Mouse (Mus musculus) layer of hippocampus, postnatal 10 days (tissue): Measurements from ENCODE around the gene Gm49395. TPM values are rescaled to one million over a fixed set of nuclear protein-coding genes. Genes with fewer than 3 reads are reported as not detected.

Source experiments
- DNase-seq, 2 experiments: peaks; one replicate each; pipeline ENCODE4 v3.0.0; 2021; ENCODE audit warnings: low spot score in 2 of 2
- long read RNA-seq: library from polyadenylated mRNA; stranded (forward); transcript quantifications from one replicate; pipeline ENCODE4 v2.0.0, GENCODE M21; 2023
- total RNA-seq, 2 experiments: library from RNA; stranded (reverse); gene quantifications; 2 replicates each; pipeline ENCODE4 v1.2.3; 2021

The Gm49395 gene
- 1 to 10 TPM; 3.6 to 6.7 TPM for total RNA-seq
- long read RNA-seq, partial matches to known transcripts, result 0 of 3 reads
- long read RNA-seq, other reads (novel, unspliced or antisense), result 1 of 3 reads

DNA sequence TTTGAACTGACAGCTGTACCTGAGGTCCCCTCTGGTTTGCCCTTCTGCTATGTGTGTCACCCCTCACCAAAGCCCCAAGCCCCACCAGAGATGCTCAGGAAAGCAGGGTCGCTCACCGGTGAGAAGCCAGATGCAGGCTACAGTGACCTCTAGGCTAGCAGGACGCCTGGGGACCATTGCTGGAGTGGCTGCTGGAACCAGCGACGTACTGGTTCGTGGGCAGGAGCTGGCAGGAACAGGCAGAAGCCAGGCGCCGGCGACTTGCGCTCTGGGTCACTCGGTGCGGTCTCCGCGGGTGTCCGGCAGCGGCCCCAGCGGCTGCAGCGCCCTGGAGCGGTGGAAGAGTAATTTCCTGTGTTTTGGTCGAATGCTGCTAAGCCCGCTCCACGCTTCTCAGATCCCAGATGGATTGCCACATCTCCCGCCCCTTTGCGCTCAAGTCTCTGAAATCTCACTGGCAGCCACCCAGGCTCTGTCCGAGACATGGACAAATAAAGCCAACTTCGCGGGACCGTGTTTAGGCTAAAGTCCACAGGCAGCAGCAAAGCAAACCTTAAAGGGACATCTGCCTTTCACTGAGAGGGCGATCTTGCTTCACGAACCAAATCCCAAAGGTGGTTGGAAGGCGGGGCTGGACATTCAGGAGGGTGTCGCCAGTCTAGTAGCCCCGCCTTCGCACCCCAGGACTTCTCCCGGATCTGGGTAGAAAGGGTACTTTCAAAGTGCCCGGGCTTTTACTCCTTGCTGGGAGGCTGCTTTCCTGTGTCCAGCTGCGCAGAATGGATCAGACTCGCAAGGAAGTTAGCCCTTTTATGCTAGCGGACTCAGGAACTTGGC is at the start of gene Gm49395, which contains the start of gene Itga1:
Gm49395 (minus strand) TSS at position 567 of the 837 bp plus-strand sequence.
Itga1 (minus strand) TSS at position 610 of the 837 bp plus-strand sequence.
- DNase-seq, result peak; percentile 27 to 44

DNA sequence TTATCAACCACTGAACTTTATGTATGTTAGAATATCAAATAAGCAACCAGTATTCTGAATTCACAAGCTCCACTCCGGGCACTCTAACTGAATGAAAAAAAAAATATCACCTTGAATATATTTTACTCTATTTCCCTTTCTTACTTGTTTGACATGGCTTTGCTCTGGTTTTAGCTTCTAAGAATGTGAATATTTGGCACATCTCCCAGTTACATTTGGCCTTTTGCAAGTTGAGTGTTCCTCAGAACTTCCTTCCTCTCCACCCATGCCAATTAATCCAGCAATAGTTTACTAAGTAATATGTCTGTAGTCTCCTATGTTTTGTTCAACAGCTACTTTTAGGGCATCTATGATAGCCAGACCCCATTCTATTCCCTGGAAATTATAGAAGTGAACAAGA is 48.9 kb upstream of the Gm49395 start:
- no peak for DNase-seq

GRCm38 (mm10) chr13:115149849-115150248 is 48.1 kb upstream of the Gm49395 start:
- DNase-seq, result no peak

- DNase-seq, result no peak
These were observed 41.9 kb upstream of the Gm49395 start for GRCm38 (mm10) chr13:115143575-115143974.

GRCm38 (mm10) chr13:115142066-115142465 is 40.3 kb upstream of the Gm49395 start:
- DNase-seq, result no peak

DNA sequence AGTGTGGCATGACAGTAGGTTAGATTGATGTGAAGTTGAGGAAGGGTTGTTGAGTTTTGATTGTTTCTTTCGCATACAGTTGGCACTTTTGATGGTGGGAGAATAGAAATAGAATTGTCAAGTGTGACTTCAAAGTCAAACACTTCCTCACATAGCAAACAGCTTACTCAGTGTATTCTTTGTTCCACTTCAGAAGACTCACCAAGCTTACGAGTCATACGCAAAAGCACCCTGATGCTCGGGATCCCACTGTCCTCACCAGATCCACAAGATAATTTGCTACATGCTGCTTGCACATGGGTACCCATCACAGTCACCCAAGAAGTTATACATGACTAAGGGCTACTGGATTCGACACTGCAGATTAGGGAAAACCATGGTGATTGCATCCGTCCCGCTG is 36.8 kb upstream of the Gm49395 start:
- no peak for DNase-seq

GRCm38 (mm10) chr13:115136761-115137160 is 35.0 kb upstream of the Gm49395 start:
- DNase-seq, result no peak

DNA sequence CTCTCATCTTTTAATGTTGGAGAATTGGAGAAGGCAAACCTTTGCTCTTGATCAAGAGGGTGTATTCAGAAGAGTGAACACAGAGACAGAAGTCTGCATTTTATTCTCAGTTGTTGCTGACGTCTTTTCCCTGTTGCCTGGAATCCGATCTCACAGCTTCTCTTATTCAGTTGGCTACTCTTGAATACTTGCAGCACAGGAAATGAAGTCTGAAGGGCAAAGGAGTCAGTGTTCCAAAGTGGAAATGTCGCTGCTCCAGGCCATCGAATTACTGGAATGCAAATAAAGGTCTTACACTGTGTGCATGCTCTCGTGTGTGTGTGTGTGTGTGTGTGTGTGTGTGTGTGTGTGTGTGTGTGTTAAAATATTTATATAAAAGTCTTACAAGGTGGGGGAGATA is 30.7 kb upstream of the Gm49395 start:
- DNase-seq, result no peak

DNA sequence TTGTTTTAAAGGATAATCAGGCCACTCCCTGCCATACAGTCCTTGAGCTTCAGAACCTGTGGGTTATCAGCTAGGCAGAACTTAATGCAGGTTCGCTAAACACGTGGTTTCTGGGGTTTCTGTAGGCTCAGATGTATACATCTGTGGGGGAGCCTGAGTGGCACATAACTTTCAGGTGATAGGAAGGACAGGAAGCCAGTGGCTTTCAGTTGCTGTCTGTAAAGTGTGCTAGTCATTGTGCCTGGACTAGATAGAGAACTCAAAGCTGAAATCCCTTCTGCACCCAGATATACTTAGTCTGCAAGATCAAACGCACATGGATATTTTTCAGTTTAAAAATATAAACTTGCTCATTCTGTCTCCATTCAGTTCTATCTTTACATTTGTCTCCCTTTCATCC is 29.7 kb upstream of the Gm49395 start:
- DNase-seq, result no peak

- DNase-seq, result no peak
These were observed 28.3 kb upstream of the Gm49395 start for GRCm38 (mm10) chr13:115130035-115130434.

DNA sequence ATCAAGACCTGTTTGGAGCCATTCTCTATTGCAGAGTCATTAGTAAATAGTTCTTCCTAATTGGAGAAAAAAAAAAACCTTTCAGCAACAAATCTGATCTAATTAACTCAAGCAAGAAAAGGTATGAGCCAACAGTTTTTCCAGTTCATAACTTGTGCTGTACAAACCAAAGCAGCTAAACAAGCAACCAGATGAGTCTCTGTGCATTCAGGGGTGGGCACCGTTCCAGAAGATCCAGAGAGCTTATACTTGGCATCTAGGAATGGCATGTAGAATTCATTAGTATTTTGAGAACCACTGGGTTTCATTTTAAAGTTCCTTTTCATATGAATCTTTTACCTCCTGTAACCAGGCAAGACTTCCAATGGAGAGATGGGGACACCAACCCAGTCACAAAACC is 26.1 kb upstream of the Gm49395 start:
- no peak for DNase-seq

DNA sequence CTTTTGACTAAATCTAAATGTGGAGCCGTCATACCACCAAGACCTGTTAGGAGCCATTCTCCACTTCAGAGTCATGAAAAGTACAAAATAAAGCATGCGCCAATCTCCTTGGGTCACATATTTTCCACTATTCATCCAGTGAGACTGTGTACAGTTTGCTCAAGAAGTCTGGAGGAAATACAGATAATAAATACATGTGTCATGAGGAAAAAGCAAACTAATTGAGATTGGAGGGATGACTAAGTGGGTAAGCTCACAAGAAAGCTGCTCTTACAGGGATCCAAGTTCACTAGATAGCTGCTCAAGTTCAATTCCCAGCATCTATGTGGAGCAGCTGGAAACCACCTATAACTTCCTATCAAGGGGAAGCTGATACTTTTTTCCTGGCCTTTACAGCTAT is 24.8 kb upstream of the Gm49395 start:
- DNase-seq, result no peak

- DNase-seq, result no peak
These were observed 23.4 kb upstream of the Gm49395 start for GRCm38 (mm10) chr13:115125130-115125529.

- DNase-seq, result no peak
These were observed 22.8 kb upstream of the Gm49395 start for GRCm38 (mm10) chr13:115124521-115124920.

DNA sequence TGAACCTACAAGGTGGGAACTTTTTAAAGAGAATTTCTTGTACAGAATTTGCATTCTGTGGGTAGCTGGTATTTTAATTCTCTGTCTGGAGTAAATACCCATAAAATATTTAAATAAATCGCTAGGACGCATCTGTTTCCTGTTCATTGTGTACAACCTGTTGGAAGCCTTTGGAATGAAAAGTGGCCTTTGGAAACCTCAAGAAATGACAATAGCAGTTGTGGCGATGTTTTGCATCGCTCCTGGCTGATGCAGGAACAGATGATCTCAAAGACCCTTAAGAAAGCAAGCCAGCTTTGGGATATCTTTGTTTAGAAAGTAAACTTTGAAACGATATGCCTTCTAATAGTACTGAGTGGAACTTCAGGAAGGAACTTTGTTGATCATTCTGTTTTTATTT is 17.0 kb upstream of the Gm49395 start:
- no peak for DNase-seq

GRCm38 (mm10) chr13:115118195-115118594 is 16.5 kb upstream of the Gm49395 start:
- DNase-seq, result no peak

DNA sequence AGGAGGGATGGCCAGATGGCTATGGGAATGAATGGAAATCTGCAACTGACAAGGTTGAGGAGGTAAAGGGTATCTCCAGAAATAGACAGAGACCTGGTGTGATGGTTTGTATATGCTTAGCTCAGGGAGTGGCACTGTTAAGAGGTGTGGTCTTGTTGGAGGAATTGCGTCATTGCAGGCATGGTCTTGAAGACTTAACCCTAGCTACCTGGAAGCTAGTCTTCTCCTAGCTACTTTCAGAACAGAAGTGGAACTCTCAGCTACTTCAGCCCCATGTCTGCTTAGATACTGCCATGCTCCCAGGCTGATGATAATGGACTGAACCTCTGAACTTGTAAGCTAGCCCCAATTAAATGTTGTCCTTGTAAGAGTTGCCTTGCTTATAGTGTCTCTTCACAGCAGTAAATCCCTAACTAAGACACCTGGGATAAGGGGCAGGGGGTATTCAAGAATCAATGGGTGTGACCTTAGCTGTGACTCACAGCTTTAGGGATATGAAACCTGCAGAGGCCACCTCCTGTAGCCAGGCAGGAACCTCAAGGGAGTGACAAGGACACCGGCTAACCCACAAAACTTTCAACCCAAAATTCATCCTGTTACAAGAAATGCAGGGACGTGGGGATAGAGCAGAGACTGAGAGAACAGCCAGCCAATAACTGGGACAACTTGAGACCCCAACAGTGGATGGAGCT is 15.4 kb upstream of the Gm49395 start:
- DNase-seq, result no peak

GRCm38 (mm10) chr13:115109628-115110027 is 7.9 kb upstream of the Gm49395 start:
- DNase-seq, result no peak

- no peak for DNase-seq
These were observed 5.7 kb upstream of the Gm49395 start for GRCm38 (mm10) chr13:115107436-115107835.

GRCm38 (mm10) chr13:115106183-115106582 is 4.5 kb upstream of the Gm49395 start:
- DNase-seq, result no peak

DNA sequence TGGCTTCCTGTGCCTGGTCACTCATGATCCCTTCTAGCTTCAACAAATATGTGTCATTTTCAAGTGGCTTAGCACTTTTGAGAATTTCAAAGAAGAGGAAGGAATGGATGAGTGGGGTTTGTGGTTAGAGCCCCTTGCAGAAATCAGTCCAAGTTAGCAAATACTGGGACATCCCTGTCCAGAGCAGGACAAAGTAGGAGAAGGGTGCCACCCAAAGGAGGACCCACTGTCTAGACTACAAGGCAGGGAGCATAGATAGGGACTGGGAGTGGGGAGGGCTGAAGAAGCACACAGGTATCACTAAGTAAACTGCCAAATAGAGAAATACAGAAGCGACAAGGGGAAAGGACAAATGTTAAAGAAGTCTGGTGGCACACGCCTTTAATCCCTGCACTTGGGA is 1.0 kb upstream of the Gm49395 start:
- no peak for DNase-seq
